Mouse (Mus musculus) intestine, embryonic 16.5 days (tissue): ENCODE data around the gene Ppp1r13l. TPM values are rescaled to one million over a fixed set of nuclear protein-coding genes. Genes with fewer than 3 reads are reported as not detected.
A peak's percentile ranks its signal among the peaks of the same experiment; 100 is the strongest.

ENCODE experiments used
- ATAC-seq: fragments of 200-750 bp; cut with Nextera tagmentation; 2 replicates; pipeline ENCODE4 v1.8.0; 2017; ENCODE audit warnings: moderate TSS enrichment, moderate library complexity
- H3K27ac ChIP-seq: fragments of 300-500 bp; sonication (generic); 2 replicates; pipeline ENCODE4 v1.5.1; 2014; ENCODE audit warnings: mild to moderate bottlenecking, low read length
- H3K27me3 ChIP-seq: fragments of 300-500 bp; sonication (generic); replicated peaks from 2 replicates; pipeline ENCODE4 v1.6.1; 2014; ENCODE audit warnings: low read length, control low read depth, mixed read lengths; ENCODE audit not compliant: control insufficient read depth, insufficient read depth
- H3K36me3 ChIP-seq: fragments of 300-500 bp; sonication (generic); 2 replicates; pipeline ENCODE4 v1.6.1; 2014; ENCODE audit warnings: low read length, control low read depth; ENCODE audit not compliant: control insufficient read depth, insufficient read depth
- H3K4me1 ChIP-seq: fragments of 300-500 bp; sonication (generic); 2 replicates; pipeline ENCODE4 v1.6.1; 2014; ENCODE audit warnings: low read length, control low read depth, mixed read lengths; ENCODE audit not compliant: control insufficient read depth, insufficient read depth
- H3K4me2 ChIP-seq: fragments of 300-500 bp; sonication (generic); 2 replicates; pipeline ENCODE4 v1.6.1; 2014; ENCODE audit warnings: low read depth, low read length, control low read depth
- H3K4me3 ChIP-seq: fragments of 300-500 bp; sonication (generic); 2 replicates; pipeline ENCODE4 v1.5.1; 2014; ENCODE audit warnings: mild to moderate bottlenecking, low read length
- H3K9ac ChIP-seq: fragments of 300-500 bp; sonication (generic); 2 replicates; pipeline ENCODE4 v1.6.1; 2014; ENCODE audit warnings: low read depth, low read length
- H3K9me3 ChIP-seq: fragments of 300-500 bp; sonication (generic); 2 replicates; pipeline ENCODE4 v1.6.1; 2016; ENCODE audit warnings: low read length, control low read depth; ENCODE audit not compliant: control insufficient read depth
- WGBS: fragments of 180-500 bp; shearing (Covaris S2); extraction: QIAGEN DNeasy Blood & Tissue Kit; methylation state at CpG from one replicate; pipeline ENCODE4 v1.1.7; 2014; 5-methylcytosine and 5-hydroxymethylcytosine counted together
- polyA plus RNA-seq: library from polyadenylated mRNA; unstranded; fragments of >200 nt; fragmentation: Nextera tagmentation; extraction: Ambion mirVana; gene quantifications from 2 replicates; pipeline ENCODE4 v1.2.1, GENCODE M21; 2015

Ppp1r13l gene
- polyA plus RNA-seq: 3.1 and 4.2 TPM in 2 replicates

DNA sequence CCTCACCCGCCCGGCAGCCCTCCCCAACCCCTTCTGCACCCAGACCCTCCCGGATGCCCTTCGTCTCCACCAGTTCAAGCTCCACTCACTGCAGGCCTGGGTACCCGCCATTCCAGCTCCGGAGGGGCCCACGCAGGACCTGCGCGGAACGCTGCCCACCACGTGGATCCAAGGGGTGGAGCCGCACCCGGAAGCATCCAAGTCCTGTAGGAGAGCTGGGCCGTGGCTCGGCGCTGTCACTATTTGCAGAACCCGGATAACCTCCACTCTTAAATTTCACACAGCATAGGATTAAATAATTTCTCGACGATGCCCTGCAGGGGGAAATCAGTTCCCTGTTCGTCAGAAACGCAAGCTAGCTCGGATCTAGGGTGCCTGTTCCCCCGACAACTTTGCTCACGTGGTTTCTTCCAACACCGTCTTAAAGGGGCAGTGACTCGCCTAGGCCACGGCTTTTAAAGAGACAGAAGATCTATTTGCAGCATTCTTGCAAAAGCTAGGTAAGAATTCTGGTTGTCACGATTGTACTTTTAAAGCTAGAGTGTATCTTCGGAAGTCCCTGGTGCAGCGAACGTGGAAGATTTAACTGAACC, at the start of gene Ppp1r13l, which contains the start of gene Cd3eap:
Gene Ppp1r13l, plus strand, starts transcription at position 451 of the 593 bp plus-strand sequence.
Gene Cd3eap, minus strand, starts transcription at position 185 of the 593 bp plus-strand sequence.
- H3K4me2 ChIP-seq: peak within 1 kb of the TSS; percentile 98
- H3K27me3 ChIP-seq: no peaks in the 10 kb centered on the region
- H3K9me3 ChIP-seq: no peaks in the 10 kb centered on the region
- H3K27ac ChIP-seq: peak within 1 kb of the TSS; percentile 64
- ATAC-seq: peak; percentile 64
- peaks cover 9% of the 10 kb centered on the region; the same call in 1 of the 2 replicates for H3K36me3 ChIP-seq
- H3K4me3 ChIP-seq: peak within 1 kb of the TSS; percentile 68
- peaks cover 30% of the 10 kb centered on the region for H3K4me1 ChIP-seq
- WGBS: under 1% methylated on average over 31 of the region's 31 CpGs
- peak within 1 kb of the TSS; percentile 73 for H3K9ac ChIP-seq

DNA sequence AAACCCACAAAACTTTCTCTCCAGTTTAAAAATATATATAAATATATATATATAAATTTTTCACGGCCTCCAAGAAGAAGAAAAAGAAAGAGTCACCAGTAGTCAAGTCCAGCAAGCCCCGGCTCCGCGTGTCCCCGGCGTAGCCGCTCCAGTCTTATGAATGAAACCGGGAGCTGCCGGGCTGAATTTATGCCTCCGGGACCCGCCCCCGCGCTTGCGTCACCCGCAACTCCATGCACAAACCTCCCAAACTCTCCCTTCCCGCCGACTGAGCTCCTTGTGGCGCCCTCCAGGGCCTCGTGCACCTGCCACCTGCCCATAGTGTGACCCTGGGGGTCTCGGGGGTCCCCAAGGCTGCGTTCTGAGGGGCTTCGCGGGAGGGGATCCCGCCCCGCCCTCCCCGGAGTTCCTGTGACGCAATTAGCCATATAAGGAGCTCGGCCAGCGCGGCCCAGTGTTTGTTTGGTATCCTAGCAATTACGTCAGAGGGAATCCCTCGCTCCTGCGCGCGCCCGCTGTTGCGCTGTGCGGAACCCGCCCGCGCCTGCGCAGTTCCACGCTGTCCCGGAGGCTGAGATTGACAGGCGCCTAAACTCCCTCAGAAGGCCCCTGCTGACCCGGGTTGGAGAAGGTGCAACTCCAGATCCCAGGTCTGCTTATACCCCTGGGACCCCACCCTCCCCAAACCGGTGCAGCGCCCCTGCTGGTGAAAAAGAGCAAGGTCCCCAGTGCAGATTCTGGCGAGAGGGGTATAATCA, 49.5 kb upstream of the Ppp1r13l start, which contains the start of gene Fosb:
Gene Fosb, minus strand, starts transcription at position 168 of the 758 bp plus-strand sequence.
- no peaks in the 10 kb centered on the region for H3K36me3 ChIP-seq
- peak; percentile 87 for ATAC-seq
- H3K4me3 ChIP-seq: peak within 1 kb of the TSS; percentile 61
- H3K9ac ChIP-seq: peak within 1 kb of the TSS; percentile 69
- peaks cover 21% of the 10 kb centered on the region for H3K27me3 ChIP-seq
- H3K9me3 ChIP-seq: no peaks in the 10 kb centered on the region
- peaks cover 15% of the 10 kb centered on the region for H3K4me1 ChIP-seq
- peak within 1 kb of the TSS; percentile 99 for H3K4me2 ChIP-seq
- WGBS: under 1% methylated on average over 49 of the region's 49 CpGs
- H3K27ac ChIP-seq: no peak within 1 kb of the TSS

GRCm38 (mm10) chr7:19311991-19312390, 47.6 kb upstream of the Ppp1r13l start:
- Histone ChIP-seq H3K4me1 (peaks cover 12% of the 10 kb centered on the region), H3K27ac (no peak overlapping the region), H3K9ac (no peak overlapping the region), H3K4me3 (no peak overlapping the region), H3K27me3 (peaks cover 4% of the 10 kb centered on the region; the same call in 1 of the 2 replicates), H3K4me2 (no peak overlapping the region), H3K36me3 (no peaks in the 10 kb centered on the region), H3K9me3 (no peaks in the 10 kb centered on the region)
- 30% methylated on average over 4 of the region's 4 CpGs for WGBS
- no peak for ATAC-seq

- Histone ChIP-seq H3K9ac (no peak overlapping the region), H3K27me3 (no peaks in the 10 kb centered on the region), H3K4me1 (peaks cover 8% of the 10 kb centered on the region), H3K4me3 (no peak overlapping the region), H3K27ac (no peak overlapping the region), H3K9me3 (no peaks in the 10 kb centered on the region), H3K4me2 (no peak overlapping the region), H3K36me3 (no peaks in the 10 kb centered on the region)
- WGBS: 38% methylated on average over 5 of the region's 5 CpGs
- no peak for ATAC-seq
These were observed 45.5 kb upstream of the Ppp1r13l start for GRCm38 (mm10) chr7:19314033-19314432.

DNA sequence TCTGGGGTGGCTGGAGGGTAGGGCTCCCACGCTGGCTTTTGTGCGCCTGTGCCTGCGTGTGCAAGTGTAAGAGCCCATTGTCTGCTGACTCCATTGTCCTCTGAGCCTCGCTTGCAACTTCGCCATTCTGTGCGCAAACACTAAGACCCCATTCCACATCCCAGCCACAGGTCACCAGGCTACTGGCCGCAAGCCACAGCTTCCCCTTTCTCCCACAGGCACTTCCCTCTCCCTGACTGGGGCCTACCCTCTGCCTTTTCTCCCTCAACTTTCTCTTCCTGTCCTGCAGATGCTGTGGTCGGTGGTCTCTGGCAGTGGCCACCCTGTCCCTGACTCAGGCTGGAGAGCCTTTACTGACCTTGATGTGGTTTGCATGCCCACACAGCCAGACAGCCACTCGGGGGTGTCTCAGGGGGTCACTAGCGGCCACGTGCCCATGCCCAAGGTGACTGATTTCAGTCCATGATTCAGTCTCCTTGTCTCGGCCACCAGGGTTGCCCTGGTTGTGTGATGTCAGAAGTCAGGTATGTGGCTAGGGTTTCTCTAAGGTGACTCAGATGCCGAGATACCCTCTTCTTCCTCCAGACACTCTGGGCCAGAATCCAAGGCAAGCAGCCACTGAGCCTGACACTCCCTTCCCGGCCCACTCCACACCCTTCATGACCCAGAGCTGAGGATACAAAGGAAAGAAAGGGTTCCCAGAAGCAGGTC, 42.9 kb upstream of the Ppp1r13l start:
- Histone ChIP-seq H3K27ac (no peak overlapping the region), H3K9me3 (no peaks in the 10 kb centered on the region), H3K27me3 (peaks cover 4% of the 10 kb centered on the region; the same call in 1 of the 2 replicates), H3K4me3 (no peak overlapping the region), H3K4me2 (no peak overlapping the region), H3K36me3 (no peaks in the 10 kb centered on the region), H3K9ac (no peak overlapping the region), H3K4me1 (peaks cover 9% of the 10 kb centered on the region; the same call in 1 of the 2 replicates)
- WGBS: 64% methylated on average over 14 of the region's 14 CpGs
- ATAC-seq: no peak

DNA sequence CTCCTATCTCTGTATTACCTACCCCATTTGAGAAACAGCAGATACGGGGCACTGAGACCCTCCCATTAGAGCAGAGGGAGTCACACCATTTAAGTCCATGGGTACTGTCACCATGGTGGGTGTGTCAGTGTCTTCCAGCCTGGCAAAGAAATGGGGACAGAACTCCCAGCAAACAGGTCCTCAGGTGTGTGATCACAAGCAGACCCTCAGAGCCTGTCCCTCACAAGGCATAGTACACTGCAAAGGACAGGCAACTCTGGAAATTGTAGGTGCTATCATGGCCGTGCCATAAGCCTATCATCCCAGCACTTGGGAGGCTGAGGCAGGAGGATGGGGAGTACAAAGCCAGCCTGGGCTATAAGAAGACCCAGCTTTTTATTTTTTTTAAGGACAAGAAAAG, 41.3 kb upstream of the Ppp1r13l start:
- Histone ChIP-seq H3K9me3 (no peaks in the 10 kb centered on the region), H3K9ac (no peak overlapping the region), H3K36me3 (no peaks in the 10 kb centered on the region), H3K4me3 (no peak overlapping the region), H3K27ac (no peak overlapping the region), H3K27me3 (peaks cover 8% of the 10 kb centered on the region; the same call in 1 of the 2 replicates), H3K4me2 (no peak overlapping the region), H3K4me1 (peaks cover 9% of the 10 kb centered on the region; the same call in 1 of the 2 replicates)
- no peak for ATAC-seq
- 61% methylated on average over 2 of the region's 2 CpGs for WGBS

- H3K27me3 ChIP-seq: peaks cover 8% of the 10 kb centered on the region; the same call in 1 of the 2 replicates
- no peaks in the 10 kb centered on the region for H3K36me3 ChIP-seq
- 72% methylated on average over 7 of the region's 7 CpGs for WGBS
- no peak overlapping the region for H3K9ac ChIP-seq
- no peak overlapping the region for H3K27ac ChIP-seq
- H3K9me3 ChIP-seq: no peaks in the 10 kb centered on the region
- peaks cover 9% of the 10 kb centered on the region; the same call in 1 of the 2 replicates for H3K4me1 ChIP-seq
- no peak overlapping the region for H3K4me3 ChIP-seq
- no peak for ATAC-seq
- H3K4me2 ChIP-seq: no peak overlapping the region
These were observed 40.9 kb upstream of the Ppp1r13l start for GRCm38 (mm10) chr7:19318676-19319075.

GRCm38 (mm10) chr7:19319458-19319857, 40.1 kb upstream of the Ppp1r13l start:
- H3K9ac ChIP-seq: peak overlapping the region; percentile 62
- H3K4me3 ChIP-seq: peak overlapping the region; percentile 53
- peaks cover 8% of the 10 kb centered on the region; the same call in 1 of the 2 replicates for H3K27me3 ChIP-seq
- H3K27ac ChIP-seq: no peak overlapping the region
- H3K9me3 ChIP-seq: no peaks in the 10 kb centered on the region
- peak; percentile 61 for ATAC-seq
- no peaks in the 10 kb centered on the region for H3K36me3 ChIP-seq
- 19% methylated on average over 9 of the region's 9 CpGs for WGBS
- peaks cover 9% of the 10 kb centered on the region; the same call in 1 of the 2 replicates for H3K4me1 ChIP-seq
- peak overlapping the region; percentile 90 for H3K4me2 ChIP-seq

- Histone ChIP-seq H3K9me3 (no peaks in the 10 kb centered on the region), H3K27me3 (peaks cover 8% of the 10 kb centered on the region; the same call in 1 of the 2 replicates), H3K4me3 (peak overlapping the region; percentile 53), H3K36me3 (no peaks in the 10 kb centered on the region), H3K4me1 (peaks cover 9% of the 10 kb centered on the region; the same call in 1 of the 2 replicates), H3K9ac (peak overlapping the region; percentile 62), H3K4me2 (peak overlapping the region; percentile 90), H3K27ac (no peak overlapping the region)
- peak; percentile 95 for ATAC-seq
- WGBS: 0% methylated on average over 41 of the region's 41 CpGs
These were observed 39.6 kb upstream of the Ppp1r13l start for GRCm38 (mm10) chr7:19319906-19320305.
